Mouse (Mus musculus): ENCODE measurements around the gene Tcf12.
A peak's percentile ranks its signal among the peaks of the same experiment; 100 is the strongest.

The Tcf12 gene

GRCm38 (mm10) chr9:71831756-71832699 is 279.6 kb downstream of the Tcf12 start:
- peak; percentile 97 for DNase-seq

GRCm38 (mm10) chr9:71830994-71831393 is 280.7 kb downstream of the Tcf12 start:
- peak; percentile 80 for DNase-seq

- DNase-seq, result peak; percentile 86
Observed at GRCm38 (mm10) chr9:71830365-71830764, 281.3 kb downstream of the Tcf12 start.

- DNase-seq, result no peak
Observed at GRCm38 (mm10) chr9:71829753-71830152, 281.9 kb downstream of the Tcf12 start.

GRCm38 (mm10) chr9:71829137-71829536 is 282.5 kb downstream of the Tcf12 start:
- DNase-seq, result no peak

- no peak for DNase-seq
Observed at GRCm38 (mm10) chr9:71827371-71827770, 284.3 kb downstream of the Tcf12 start.

GRCm38 (mm10) chr9:71826040-71826525 is 285.6 kb downstream of the Tcf12 start:
- peak; percentile 99 for DNase-seq

- DNase-seq, result no peak
Observed at GRCm38 (mm10) chr9:71822003-71822402, 289.7 kb downstream of the Tcf12 start.

- DNase-seq, result no peak
Observed at GRCm38 (mm10) chr9:71818453-71818852, 293.2 kb downstream of the Tcf12 start.

GRCm38 (mm10) chr9:71816121-71816520 is 295.6 kb downstream of the Tcf12 start:
- DNase-seq, result no peak

- no peak for DNase-seq
Observed at GRCm38 (mm10) chr9:71813565-71813964, 298.1 kb downstream of the Tcf12 start.

- no peak for DNase-seq
Observed at GRCm38 (mm10) chr9:71812914-71813313, 298.8 kb downstream of the Tcf12 start.

GRCm38 (mm10) chr9:71812402-71812801 is 299.3 kb downstream of the Tcf12 start:
- DNase-seq, result no peak

- no peak for DNase-seq
Observed at GRCm38 (mm10) chr9:71811404-71811803, 300.3 kb downstream of the Tcf12 start.

- no peak for DNase-seq
Observed at GRCm38 (mm10) chr9:71810723-71811122, 300.9 kb downstream of the Tcf12 start.

- peak; percentile 81 for DNase-seq
Observed at GRCm38 (mm10) chr9:71808640-71809254, 302.9 kb downstream of the Tcf12 start.

- peak; percentile 88 for DNase-seq
Observed at GRCm38 (mm10) chr9:71807801-71808200, 303.9 kb downstream of the Tcf12 start.

GRCm38 (mm10) chr9:71806422-71806805 is 305.3 kb downstream of the Tcf12 start:
- DNase-seq, result peak; percentile 93

- DNase-seq, result peak; percentile 68
Observed at GRCm38 (mm10) chr9:71805646-71806421, 305.8 kb downstream of the Tcf12 start.

GRCm38 (mm10) chr9:71804116-71804515 is 307.6 kb downstream of the Tcf12 start:
- DNase-seq, result no peak

GRCm38 (mm10) chr9:71803281-71803680 is 308.4 kb downstream of the Tcf12 start:
- peak; percentile 85 for DNase-seq

- peak; percentile 71 for DNase-seq
Observed at GRCm38 (mm10) chr9:71799598-71799997, 312.1 kb downstream of the Tcf12 start.

- no peak for DNase-seq
Observed at GRCm38 (mm10) chr9:71798176-71798575, 313.5 kb downstream of the Tcf12 start.

Measured in heart, adult 11 months (tissue).